Mouse (Mus musculus) cerebellum, adult (tissue): Measurements from ENCODE around the gene Ankrd61.

Source experiments
- ATAC-seq: cut with Nextera tagmentation; 2 replicates; pipeline ENCODE4 v1.9.2; 2017; ENCODE audit warnings: mild to moderate bottlenecking, moderate library complexity, mixed read lengths; ENCODE audit not compliant: insufficient number of reproducible peaks, low FRiP score, low TSS enrichment

Gene Ankrd61

DNA sequence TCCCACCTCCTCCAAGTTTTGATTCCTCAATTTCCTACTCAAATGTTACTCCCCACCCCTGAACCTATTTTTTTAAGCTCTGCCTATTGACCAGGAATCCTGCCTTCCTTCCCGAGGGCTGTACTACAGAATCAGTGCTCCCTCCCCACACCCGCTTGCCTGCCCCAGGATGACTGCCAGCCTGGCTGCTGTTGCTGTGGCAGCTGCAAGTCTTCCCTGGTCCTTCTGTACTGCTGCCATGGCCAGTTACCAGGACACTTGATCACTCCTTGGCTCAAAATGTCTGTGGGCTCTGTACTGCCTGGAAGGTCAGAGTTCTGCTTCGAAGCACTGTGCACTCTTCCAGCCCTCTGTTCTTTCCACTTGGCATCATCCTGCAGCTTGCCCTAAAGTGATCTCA is 4.6 kb upstream of the Ankrd61 start:
- ATAC-seq: no peak

DNA sequence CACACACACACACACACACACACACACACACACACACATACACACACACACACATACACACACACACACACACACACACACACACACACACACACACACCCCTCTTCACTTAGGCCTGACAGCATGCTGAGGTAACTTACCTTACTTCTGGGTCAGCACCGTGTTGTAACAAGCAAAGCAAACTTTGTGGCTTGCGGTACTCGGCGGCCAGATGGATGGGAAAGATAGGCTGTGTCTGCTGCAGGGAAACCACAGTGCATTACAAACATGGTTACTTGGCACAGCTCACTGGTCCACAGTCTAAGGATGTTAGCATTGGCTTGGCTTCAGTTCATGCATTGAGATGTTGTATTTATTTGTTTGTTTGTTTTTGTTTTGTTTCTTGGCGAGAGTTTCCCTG is 4.1 kb downstream of the Ankrd61 start:
- no peak for ATAC-seq

- ATAC-seq: no peak
Measured at GRCm38 (mm10) chr5:143892255-143892886, 5.1 kb downstream of the Ankrd61 start.

DNA sequence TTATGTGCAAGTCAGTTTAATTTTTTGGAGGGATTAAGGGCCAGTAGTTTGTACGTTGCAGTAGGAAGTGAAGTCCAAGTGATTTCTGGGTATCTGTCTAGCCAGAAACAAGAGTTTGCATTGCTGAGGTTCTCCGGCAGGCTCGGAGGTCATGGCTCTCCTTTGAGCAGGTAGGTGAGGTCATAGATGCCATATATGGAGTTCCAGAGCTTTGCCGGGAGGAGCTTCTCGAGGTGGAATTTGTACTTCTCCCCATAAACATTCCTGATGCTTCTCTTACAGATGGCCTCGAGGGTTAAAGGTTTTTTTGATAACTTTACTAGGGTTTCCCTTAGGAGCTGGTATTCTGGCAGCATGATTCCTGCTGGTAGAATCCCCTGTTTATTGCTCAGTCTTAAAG is 6.7 kb downstream of the Ankrd61 start:
- ATAC-seq: no peak

- no peak for ATAC-seq
Measured at GRCm38 (mm10) chr5:143885274-143885673, 12.2 kb downstream of the Ankrd61 start.

- no peak for ATAC-seq
Measured at GRCm38 (mm10) chr5:143874571-143874970, 22.9 kb downstream of the Ankrd61 start.

- no peak for ATAC-seq
Measured at GRCm38 (mm10) chr5:143871547-143872169, 25.8 kb downstream of the Ankrd61 start.
